Mouse (Mus musculus) layer of hippocampus, adult 8-10 months (tissue): ENCODE data around the gene Ptprs. TPM values are rescaled to one million over a fixed set of nuclear protein-coding genes. Genes with fewer than 3 reads are reported as not detected.
"Not testable (repeated sequence)": the region's sequence is repeated elsewhere in the genome, so short reads cannot be mapped to it uniquely, and the experiment has no call there.

Source experiments
- DNase-seq, 2 experiments: peaks; one replicate each; pipeline ENCODE4 v3.0.0; 2022; ENCODE audit warnings: low spot score in 2 of 2
- total RNA-seq, 4 experiments: library from RNA; stranded (reverse); gene quantifications; 2 replicates each; pipeline ENCODE4 v1.2.4; 2022

Ptprs gene
- total RNA-seq, result 100 to 1,000 TPM; 605 to 694 (median 657) TPM

- peak; percentile 97 to 98 for DNase-seq
These were observed at the start of gene Ptprs for GRCm38 (mm10) chr17:56476402-56476752. Gene Ptprs, minus strand, starts transcription at chr17:56476483.

- no peak for DNase-seq
These were observed 48.7 kb upstream of the Ptprs start for GRCm38 (mm10) chr17:56524943-56525342.

- no peak for DNase-seq
These were observed 46.5 kb upstream of the Ptprs start for GRCm38 (mm10) chr17:56522744-56523143.

- DNase-seq, result no peak
These were observed 39.6 kb upstream of the Ptprs start for GRCm38 (mm10) chr17:56515690-56516410.

- peak in 1 of 2 experiments; percentile 2 for DNase-seq
These were observed 38.6 kb upstream of the Ptprs start for GRCm38 (mm10) chr17:56514916-56515315.

GRCm38 (mm10) chr17:56514330-56514729 is 38.0 kb upstream of the Ptprs start:
- peak in 1 of 2 experiments; percentile 2 for DNase-seq

GRCm38 (mm10) chr17:56512310-56512709 is 36.0 kb upstream of the Ptprs start, which contains the start of gene Znrf4:
Gene Znrf4, minus strand, starts transcription at chr17:56512431.
- peak in 1 of 2 experiments; percentile 3 for DNase-seq

GRCm38 (mm10) chr17:56511707-56512090 is 35.4 kb upstream of the Ptprs start:
- DNase-seq, result no peak

- DNase-seq, result peak in 1 of 2 experiments; percentile 8
These were observed 34.9 kb upstream of the Ptprs start for GRCm38 (mm10) chr17:56510970-56511706.

- DNase-seq, result peak in 1 of 2 experiments; percentile 52
These were observed 34.2 kb upstream of the Ptprs start for GRCm38 (mm10) chr17:56510473-56510969.

GRCm38 (mm10) chr17:56509707-56510472 is 33.6 kb upstream of the Ptprs start:
- peak; percentile 45 to 55 for DNase-seq

GRCm38 (mm10) chr17:56509021-56509640 is 32.8 kb upstream of the Ptprs start:
- peak; percentile 3 to 4 for DNase-seq

- DNase-seq, result peak; percentile 97 to 98
These were observed 31.1 kb upstream of the Ptprs start for GRCm38 (mm10) chr17:56507161-56508068.

GRCm38 (mm10) chr17:56506417-56507065 is 30.3 kb upstream of the Ptprs start:
- DNase-seq, result no peak

GRCm38 (mm10) chr17:56505401-56505800 is 29.1 kb upstream of the Ptprs start:
- no peak for DNase-seq

- DNase-seq, result peak in 1 of 2 experiments; percentile 77
These were observed 26.2 kb upstream of the Ptprs start for GRCm38 (mm10) chr17:56502526-56502925.

GRCm38 (mm10) chr17:56501635-56502400 is 25.5 kb upstream of the Ptprs start:
- DNase-seq, result not testable (repeated sequence)

- DNase-seq, result no peak
These were observed 22.9 kb upstream of the Ptprs start for GRCm38 (mm10) chr17:56499229-56499628.

GRCm38 (mm10) chr17:56494480-56494879 is 18.2 kb upstream of the Ptprs start:
- no peak for DNase-seq
